Comparison of ENCODE assay signal across 8 mouse cellular contexts in the genomic region with DNA sequence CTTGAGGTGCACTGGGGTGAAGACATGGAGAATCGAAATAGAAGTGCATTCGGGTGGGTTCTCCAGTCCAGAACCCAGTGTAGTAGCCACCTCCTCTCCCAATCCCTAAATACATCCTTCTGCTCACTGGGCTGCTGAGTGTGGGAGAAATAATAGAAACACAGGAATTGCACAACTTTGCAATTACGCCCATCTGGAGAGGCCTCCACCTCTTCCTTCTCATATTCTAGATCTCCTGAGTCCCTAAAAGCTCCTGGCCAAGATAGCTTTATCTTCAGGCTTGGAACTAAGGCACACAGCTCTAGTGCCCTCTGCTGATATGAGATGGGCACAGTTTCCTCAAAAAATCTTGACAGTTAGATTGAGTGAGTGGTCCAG. TPM values are rescaled to one million over a fixed set of nuclear protein-coding genes. Genes with fewer than 3 reads are reported as not detected.
DNase-seq lines count a peak whose midpoint lies in the region; ATAC-seq lines count a peak whose summit lies in the region.

No protein-coding gene starts in this region.

- H3K4me3 ChIP-seq in liver, embryonic 11.5 days (ENCODE audit: low read depth, low read length), result no peak overlapping the region
- peak overlapping the region; percentile 84 for H3K4me3 ChIP-seq in embryonic facial prominence, embryonic 13.5 days
- H3K4me3 ChIP-seq in hindbrain, embryonic 13.5 days, result no peak overlapping the region

- ATAC-seq in liver, embryonic 11.5 days (replicated peaks; ENCODE audit: low FRiP score), result no peak
- no peak for ATAC-seq in embryonic facial prominence, embryonic 13.5 days (ENCODE audit: insufficient number of reproducible peaks, insufficient read depth, low FRiP score, low TSS enrichment, low read depth)
- no peak for ATAC-seq in hindbrain, embryonic 13.5 days (ENCODE audit: low FRiP score)
- ATAC-seq in monocyte, adult 5-6 weeks (replicated peaks; ENCODE audit: insufficient number of reproducible peaks, low FRiP score, low TSS enrichment, poor library complexity, severe bottlenecking), result no peak

- no peak for DNase-seq in liver, embryonic 11.5 days (ENCODE audit: low spot score)
- no peak for DNase-seq in liver
- DNase-seq in lung, postnatal 10 days, result peak; percentile 67
- no peak for DNase-seq in spleen, postnatal 10 days (ENCODE audit: low spot score in 2 of 2)
- DNase-seq in right cerebral cortex, postnatal 36 days (ENCODE audit: low spot score in 2 of 2), result no peak

- H3K4me2 ChIP-seq in liver, embryonic 11.5 days, result peak overlapping the region; percentile 79
- peak overlapping the region; percentile 88 for H3K4me2 ChIP-seq in embryonic facial prominence, embryonic 13.5 days
- peak overlapping the region; percentile 80 for H3K4me2 ChIP-seq in hindbrain, embryonic 13.5 days

- no peaks in the 10 kb centered on the region for H3K36me3 ChIP-seq in liver, embryonic 11.5 days (ENCODE audit: control insufficient read depth, insufficient read depth, low read length)
- no peaks in the 10 kb centered on the region for H3K36me3 ChIP-seq in embryonic facial prominence, embryonic 13.5 days
- no peaks in the 10 kb centered on the region for H3K36me3 ChIP-seq in hindbrain, embryonic 13.5 days

- no peaks in the 10 kb centered on the region for H3K9me3 ChIP-seq in liver, embryonic 11.5 days (ENCODE audit: control insufficient read depth, low read length)
- no peaks in the 10 kb centered on the region for H3K9me3 ChIP-seq in embryonic facial prominence, embryonic 13.5 days
- H3K9me3 ChIP-seq in hindbrain, embryonic 13.5 days, result no peaks in the 10 kb centered on the region

- H3K4me1 ChIP-seq in liver, embryonic 11.5 days (replicated peaks; ENCODE audit: control insufficient read depth, insufficient read depth, low read length), result peaks cover 13% of the 10 kb centered on the region
- H3K4me1 ChIP-seq in embryonic facial prominence, embryonic 13.5 days, result peaks cover 25% of the 10 kb centered on the region
- H3K4me1 ChIP-seq in hindbrain, embryonic 13.5 days (replicated peaks), result peaks cover 44% of the 10 kb centered on the region

- peaks cover 32% of the 10 kb centered on the region for H3K27me3 ChIP-seq in liver, embryonic 11.5 days (replicated peaks; ENCODE audit: control insufficient read depth, insufficient read depth, low read length)
- no peaks in the 10 kb centered on the region for H3K27me3 ChIP-seq in embryonic facial prominence, embryonic 13.5 days
- H3K27me3 ChIP-seq in hindbrain, embryonic 13.5 days, result no peaks in the 10 kb centered on the region

- H3K9ac ChIP-seq in liver, embryonic 11.5 days (ENCODE audit: low read depth, low read length), result no peak overlapping the region
- peak overlapping the region; percentile 94 for H3K9ac ChIP-seq in embryonic facial prominence, embryonic 13.5 days
- H3K9ac ChIP-seq in hindbrain, embryonic 13.5 days, result peak overlapping the region; percentile 90; the same call in 1 of the 2 replicates

- 40% methylated on average over 3 of the region's 3 CpGs for WGBS in liver, embryonic 11.5 days
- 35% methylated on average over 3 of the region's 3 CpGs for WGBS in embryonic facial prominence, embryonic 13.5 days
- 59% methylated on average over 3 of the region's 3 CpGs for WGBS in hindbrain, embryonic 13.5 days

- H3K27ac ChIP-seq in liver, embryonic 11.5 days (ENCODE audit: low read depth, low read length), result no peak overlapping the region
- peak overlapping the region; percentile 91 for H3K27ac ChIP-seq in embryonic facial prominence, embryonic 13.5 days
- peak overlapping the region; percentile 92 for H3K27ac ChIP-seq in hindbrain, embryonic 13.5 days

RNA-seq across cellular contexts. Expression of a gene that starts 0.9 kb away (rescaled TPM):
- 3.6 and 4.1 TPM in 2 replicates for polyA plus RNA-seq in liver, embryonic 11.5 days (2014; fragmentation: Nextera tagmentation; extraction: Ambion mirVana)
- polyA plus RNA-seq in embryonic facial prominence, embryonic 13.5 days (2015; fragmentation: Nextera tagmentation; extraction: Ambion mirVana), result 20.4 and 21.9 TPM in 2 replicates
- 7.7 and 8.9 TPM in 2 replicates for polyA plus RNA-seq in hindbrain, embryonic 13.5 days (2015; fragmentation: Nextera tagmentation; extraction: Ambion mirVana)
- not detected in 3 replicates for total RNA-seq in monocyte, adult 5-6 weeks (2017)
